ENCODE assay signal across 9 mouse cellular contexts in genomic region chr3:89727028-89727427, GRCm38 (mm10). TPM values are rescaled to one million over a fixed set of nuclear protein-coding genes. Genes with fewer than 3 reads are reported as not detected.
A peak's percentile ranks its signal among the peaks of the same experiment; 100 is the strongest.
DNase-seq lines count a peak whose midpoint lies in the region; ATAC-seq lines count a peak whose summit lies in the region.
"Had no signal": no experiment of that assay in that cellular context is flagged by ENCODE, and none has a peak within 500 bp of the region (broad histone marks: within the 10 kb centered on the region; RNA-seq: fewer than 3 reads in every experiment).

No protein-coding gene starts in this region.

- 16% methylated on average over 4 of the region's 4 CpGs for WGBS in forebrain, embryonic 14.5 days
- WGBS in forebrain, embryonic 10.5 days, result 20% methylated on average over 4 of the region's 4 CpGs
- WGBS in embryonic facial prominence, embryonic 11.5 days, result 25% methylated on average over 4 of the region's 4 CpGs

- peak; percentile 39 for DNase-seq in forebrain, embryonic 14.5 days (ENCODE audit: low spot score)
- DNase-seq in forebrain, embryonic 10.5 days (ENCODE audit: extremely low spot score, low spot score), result no peak
- DNase-seq in 3T3-L1 (ENCODE audit: low read depth, low spot score), result peak; percentile 82
- peak; percentile 76 for DNase-seq in ZHBTc4 (ENCODE audit: low read depth, low spot score)
- peak; percentile 47 for DNase-seq in embryonic facial prominence, embryonic 11.5 days (ENCODE audit: low spot score)
- DNase-seq in kidney, postnatal 25 days, result peak; percentile 42 to 59
- peak; percentile 42 for DNase-seq in ovary, postnatal 14 days (ENCODE audit: low spot score)

- H3K36me3 ChIP-seq in forebrain, embryonic 14.5 days (ENCODE audit: control insufficient read depth, insufficient read depth, low read length), result no peaks in the 10 kb centered on the region
- no peaks in the 10 kb centered on the region for H3K36me3 ChIP-seq in forebrain, embryonic 10.5 days (replicated peaks)
- H3K36me3 ChIP-seq in embryonic facial prominence, embryonic 11.5 days (replicated peaks; ENCODE audit: control insufficient read depth, insufficient read depth, low read depth, low read length), result no peaks in the 10 kb centered on the region
- H3K36me3 ChIP-seq: limb, embryonic 13.5 days had no signal

- no peak overlapping the region for H3K4me2 ChIP-seq in forebrain, embryonic 14.5 days (ENCODE audit: low read length)
- no peak overlapping the region for H3K4me2 ChIP-seq in embryonic facial prominence, embryonic 11.5 days (ENCODE audit: low read depth, low read length)
- H3K4me2 ChIP-seq: limb, embryonic 13.5 days had no signal

- H3K27ac ChIP-seq in forebrain, embryonic 14.5 days (ENCODE audit: low read depth, low read length), result no peak overlapping the region
- no peak overlapping the region for H3K27ac ChIP-seq in forebrain, embryonic 10.5 days
- no peak overlapping the region for H3K27ac ChIP-seq in embryonic facial prominence, embryonic 11.5 days (replicated peaks; ENCODE audit: low read depth, low read length)
- H3K27ac ChIP-seq: limb, embryonic 13.5 days had no signal

- no peaks in the 10 kb centered on the region for H3K27me3 ChIP-seq in forebrain, embryonic 14.5 days (replicated peaks; ENCODE audit: control insufficient read depth, insufficient read depth, low read length)
- H3K27me3 ChIP-seq in forebrain, embryonic 10.5 days (ENCODE audit: poor library complexity, severe bottlenecking), result no peaks in the 10 kb centered on the region
- no peaks in the 10 kb centered on the region; the same call in 1 of the 2 replicates for H3K27me3 ChIP-seq in embryonic facial prominence, embryonic 11.5 days (ENCODE audit: control insufficient read depth, insufficient read depth, low read length)
- H3K27me3 ChIP-seq: limb, embryonic 13.5 days had no signal

- H3K9ac ChIP-seq in forebrain, embryonic 14.5 days (ENCODE audit: low read length), result no peak overlapping the region
- no peak overlapping the region for H3K9ac ChIP-seq in embryonic facial prominence, embryonic 11.5 days (replicated peaks; ENCODE audit: low read length)
- H3K9ac ChIP-seq: limb, embryonic 13.5 days had no signal

- no peak overlapping the region for H3K4me3 ChIP-seq in forebrain, embryonic 14.5 days (ENCODE audit: low read depth, low read length)
- no peak overlapping the region for H3K4me3 ChIP-seq in forebrain, embryonic 10.5 days
- no peak overlapping the region for H3K4me3 ChIP-seq in embryonic facial prominence, embryonic 11.5 days (ENCODE audit: low read depth, low read length)
- H3K4me3 ChIP-seq: limb, embryonic 13.5 days had no signal

- H3K9me3 ChIP-seq in forebrain, embryonic 14.5 days (replicated peaks; ENCODE audit: control insufficient read depth, low read length), result no peaks in the 10 kb centered on the region
- H3K9me3 ChIP-seq in forebrain, embryonic 10.5 days, result no peaks in the 10 kb centered on the region
- no peaks in the 10 kb centered on the region for H3K9me3 ChIP-seq in embryonic facial prominence, embryonic 11.5 days (replicated peaks; ENCODE audit: control insufficient read depth, low read length)
- H3K9me3 ChIP-seq: limb, embryonic 13.5 days had no signal

- peaks cover 14% of the 10 kb centered on the region for H3K4me1 ChIP-seq in forebrain, embryonic 14.5 days (ENCODE audit: control insufficient read depth, insufficient read depth, low read length)
- H3K4me1 ChIP-seq in forebrain, embryonic 10.5 days, result peaks cover 25% of the 10 kb centered on the region
- no peaks in the 10 kb centered on the region for H3K4me1 ChIP-seq in embryonic facial prominence, embryonic 11.5 days (ENCODE audit: control insufficient read depth, insufficient read depth, low read length)

- ATAC-seq in forebrain, embryonic 14.5 days, result 0 out of 2 replicates have a peak, but pooled peaks have one; percentile 45
- no peak for ATAC-seq in embryonic facial prominence, embryonic 11.5 days (replicated peaks; ENCODE audit: insufficient number of reproducible peaks, low FRiP score, low TSS enrichment, low read depth)
- ATAC-seq in erythroblast, adult 5-6 weeks (replicated peaks; ENCODE audit: low FRiP score, poor library complexity, severe bottlenecking), result no peak

RNA-seq across cellular contexts. Expression of gene Adar, which starts 12.2 kb away (rescaled TPM):
- 20.4 and 26.6 TPM in 2 replicates for polyA plus RNA-seq in forebrain, embryonic 14.5 days (2014; fragmentation: Nextera tagmentation; extraction: Ambion mirVana)
- 16.3 and 16.4 TPM in 2 replicates for polyA plus RNA-seq in forebrain, embryonic 10.5 days (2016; fragmentation: Nextera tagmentation; extraction: Ambion mirVana)
- polyA plus RNA-seq in embryonic facial prominence, embryonic 11.5 days (2014; fragmentation: Nextera tagmentation; extraction: Ambion mirVana), result 14.9 and 15.1 TPM in 2 replicates
- 23.8 and 32.9 TPM in 2 replicates for total RNA-seq in erythroblast, adult 5-6 weeks (2015; ENCODE audit: low replicate concordance)
- 71.8 and 72.0 TPM in 2 replicates for total RNA-seq in erythroblast, adult 5-6 weeks (2017; ENCODE audit: low replicate concordance)

RNA-seq across cellular contexts. Expression of gene Chrnb2, which starts 37.4 kb away (rescaled TPM):
- 22.7 and 25.5 TPM in 2 replicates for polyA plus RNA-seq in forebrain, embryonic 14.5 days (2014; fragmentation: Nextera tagmentation; extraction: Ambion mirVana)
- polyA plus RNA-seq in forebrain, embryonic 10.5 days (2016; fragmentation: Nextera tagmentation; extraction: Ambion mirVana), result 2.4 and 3.8 TPM in 2 replicates
- polyA plus RNA-seq in embryonic facial prominence, embryonic 11.5 days (2014; fragmentation: Nextera tagmentation; extraction: Ambion mirVana), result 2.9 and 3.7 TPM in 2 replicates
- not detected in 2 replicates for total RNA-seq in erythroblast, adult 5-6 weeks (2015; ENCODE audit: low replicate concordance)
- total RNA-seq in erythroblast, adult 5-6 weeks (2017; ENCODE audit: low replicate concordance), result 0.09 and 0.84 TPM in 2 replicates

RNA-seq across cellular contexts. Expression of gene Ube2q1, which starts 46.4 kb away (rescaled TPM):
- polyA plus RNA-seq in forebrain, embryonic 14.5 days (2014; fragmentation: Nextera tagmentation; extraction: Ambion mirVana), result 18.4 and 24.9 TPM in 2 replicates
- polyA plus RNA-seq in forebrain, embryonic 10.5 days (2016; fragmentation: Nextera tagmentation; extraction: Ambion mirVana), result 11.8 and 12.7 TPM in 2 replicates
- 21.7 and 24.0 TPM in 2 replicates for polyA plus RNA-seq in embryonic facial prominence, embryonic 11.5 days (2014; fragmentation: Nextera tagmentation; extraction: Ambion mirVana)
- 21.5 and 25.1 TPM in 2 replicates for total RNA-seq in erythroblast, adult 5-6 weeks (2015; ENCODE audit: low replicate concordance)
- 14.2 and 30.1 TPM in 2 replicates for total RNA-seq in erythroblast, adult 5-6 weeks (2017; ENCODE audit: low replicate concordance)
